Mouse (Mus musculus) forebrain, embryonic 10.5 days (tissue): Measurements from ENCODE around the gene Gtsf1l. TPM values are rescaled to one million over a fixed set of nuclear protein-coding genes. Genes with fewer than 3 reads are reported as not detected.

Experiments
- DNase-seq: peaks from one replicate; pipeline ENCODE4 v3.0.0-alpha.2; 2017; ENCODE audit warnings: low spot score; ENCODE audit errors: extremely low spot score
- H3K27ac ChIP-seq: fragments of 300-500 bp; sonication (generic); 2 replicates; pipeline ENCODE4 v1.5.1; 2016; ENCODE audit warnings: mild to moderate bottlenecking
- H3K27me3 ChIP-seq: fragments of 300-500 bp; sonication (generic); 2 replicates; pipeline ENCODE4 v1.6.1; 2016; ENCODE audit warnings: mild to moderate bottlenecking; ENCODE audit not compliant: poor library complexity, severe bottlenecking
- H3K36me3 ChIP-seq: fragments of 300-500 bp; sonication (generic); replicated peaks from 2 replicates; pipeline ENCODE4 v1.6.1; 2016; ENCODE audit warnings: mild to moderate bottlenecking, moderate library complexity
- H3K4me1 ChIP-seq: fragments of 300-500 bp; sonication (generic); 2 replicates; pipeline ENCODE4 v1.6.1; 2016
- H3K4me3 ChIP-seq: fragments of 300-500 bp; sonication (generic); 2 replicates; pipeline ENCODE4 v1.5.1; 2016; ENCODE audit warnings: mild to moderate bottlenecking, moderate library complexity
- H3K9me3 ChIP-seq: fragments of 300-500 bp; sonication (generic); 2 replicates; pipeline ENCODE4 v1.6.1; 2016; ENCODE audit warnings: mild to moderate bottlenecking, moderate library complexity
- WGBS: fragments of 180-500 bp; shearing (Covaris S2); methylation state at CpG from one replicate; pipeline ENCODE4 v1.1.7; 2016; 5-methylcytosine and 5-hydroxymethylcytosine counted together
- polyA plus RNA-seq: library from polyadenylated mRNA; unstranded; fragments of >200 nt; fragmentation: Nextera tagmentation; extraction: Ambion mirVana; gene quantifications from 2 replicates; pipeline ENCODE4 v1.2.1, GENCODE M21; 2016

Gtsf1l gene
- polyA plus RNA-seq, 1 experiment from 2014 or later, result not detected

- WGBS, result 84% methylated on average over 13 of the region's 13 CpGs
- Histone ChIP-seq H3K4me1 (peaks cover 63% of the 10 kb centered on the region), H3K9me3 (no peaks in the 10 kb centered on the region), H3K27ac (0 out of 2 replicates have a peak overlapping the region, but pooled peaks have one; percentile 16), H3K36me3 (no peaks in the 10 kb centered on the region), H3K4me3 (no peak overlapping the region), H3K27me3 (peaks cover 16% of the 10 kb centered on the region)
- no peak for DNase-seq
Measured at GRCm38 (mm10) chr2:163104086-163104770, 16.6 kb upstream of the Gtsf1l start.

DNA sequence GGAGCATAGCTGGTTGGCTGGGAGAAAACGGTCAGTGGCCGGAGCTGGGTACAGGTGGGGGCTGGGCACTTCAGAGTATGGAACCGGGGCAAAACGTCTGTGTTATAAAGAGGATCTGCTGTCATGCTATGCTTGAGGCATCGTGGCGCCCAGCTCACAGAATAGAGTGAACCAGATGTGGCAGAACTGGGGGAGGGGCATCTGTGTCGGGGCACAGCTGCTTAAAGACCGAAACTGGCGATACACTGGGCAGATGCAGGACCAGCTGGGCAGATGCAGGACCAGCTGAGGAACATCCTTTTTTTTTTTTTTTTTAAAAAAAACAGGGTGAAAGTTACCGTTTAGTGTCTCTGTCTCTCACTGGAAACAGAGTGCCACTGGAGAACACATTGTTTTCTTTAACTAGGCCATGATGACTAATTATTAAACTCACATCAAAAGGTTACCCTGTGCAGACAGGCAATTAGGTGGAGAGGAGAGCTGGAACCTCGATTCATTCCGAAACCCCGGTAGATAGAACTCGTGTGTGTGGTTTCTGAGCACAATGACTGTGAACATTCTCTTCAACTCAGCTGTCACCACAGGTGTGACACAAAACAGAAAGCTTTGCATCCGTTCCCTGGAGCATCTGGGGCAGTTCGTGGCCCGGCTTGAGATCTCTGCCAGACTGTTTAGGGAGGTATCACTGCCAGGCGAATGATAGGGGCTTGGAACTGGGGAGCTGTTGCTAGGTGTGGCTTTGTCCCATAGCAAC lies 15.4 kb upstream of the Gtsf1l start:
- DNase-seq, result no peak
- Histone ChIP-seq H3K27me3 (peaks cover 16% of the 10 kb centered on the region), H3K36me3 (no peaks in the 10 kb centered on the region), H3K4me1 (peaks cover 54% of the 10 kb centered on the region), H3K4me3 (no peak overlapping the region), H3K9me3 (no peaks in the 10 kb centered on the region), H3K27ac (0 out of 2 replicates have a peak overlapping the region, but pooled peaks have one; percentile 25)
- WGBS, result 78% methylated on average over 18 of the region's 18 CpGs

DNA sequence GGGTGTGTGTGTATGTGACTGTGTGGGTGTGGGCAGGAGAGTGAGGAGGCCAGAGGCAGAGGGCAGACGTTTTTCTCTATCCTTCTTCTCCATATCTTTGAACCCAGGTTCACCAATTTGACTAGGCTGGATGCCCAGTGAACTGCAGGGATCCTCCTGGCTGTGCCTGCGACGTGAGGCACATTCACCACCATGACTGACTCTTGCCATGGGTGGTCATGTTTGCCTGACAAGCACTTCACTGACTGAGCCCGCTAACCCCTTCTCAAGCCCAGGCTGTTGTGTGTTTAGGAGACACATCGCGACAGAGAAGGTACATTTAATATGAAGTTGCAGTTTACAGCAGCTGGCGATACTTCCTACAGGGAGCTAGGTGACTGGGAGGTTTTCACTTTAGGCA lies 14.6 kb upstream of the Gtsf1l start:
- no peak overlapping the region for H3K4me3 ChIP-seq
- H3K4me1 ChIP-seq, result peaks cover 49% of the 10 kb centered on the region
- H3K9me3 ChIP-seq, result no peaks in the 10 kb centered on the region
- no peak for DNase-seq
- H3K27ac ChIP-seq, result peak overlapping the region; percentile 40
- peaks cover 16% of the 10 kb centered on the region for H3K27me3 ChIP-seq
- WGBS, result 78% methylated on average over 7 of the region's 7 CpGs
- H3K36me3 ChIP-seq, result no peaks in the 10 kb centered on the region

DNA sequence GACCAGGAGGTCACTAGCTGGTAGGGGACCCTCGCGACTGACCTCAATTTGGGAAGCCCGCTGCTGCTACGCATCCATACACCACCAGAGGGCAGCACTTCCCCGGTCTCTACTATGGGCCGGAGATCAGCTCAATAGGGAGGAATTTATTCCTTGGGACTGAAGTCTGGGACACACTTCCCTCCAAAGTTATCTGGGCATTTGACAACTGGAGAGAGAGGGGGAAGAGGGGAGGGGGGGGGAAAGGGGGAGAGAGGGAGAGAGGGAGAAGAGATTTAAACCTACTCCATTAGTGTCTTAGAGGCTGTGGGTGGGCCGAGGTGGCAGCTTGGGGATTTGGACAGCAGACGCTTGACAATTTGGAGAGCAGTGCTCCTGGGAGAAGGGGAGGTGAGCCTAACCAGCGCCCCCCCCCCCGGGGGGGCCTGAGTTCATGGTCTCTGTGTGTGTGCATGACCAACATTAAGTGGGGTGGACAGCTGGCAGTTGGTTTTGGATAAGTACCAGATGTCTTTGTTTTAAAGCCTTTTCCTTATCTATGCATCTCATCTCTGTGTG lies 14.1 kb upstream of the Gtsf1l start:
- peaks cover 49% of the 10 kb centered on the region for H3K4me1 ChIP-seq
- no peak overlapping the region for H3K4me3 ChIP-seq
- H3K27me3 ChIP-seq, result peaks cover 16% of the 10 kb centered on the region
- no peaks in the 10 kb centered on the region for H3K9me3 ChIP-seq
- peak; percentile 84 for DNase-seq
- WGBS, result 7% methylated on average over 10 of the region's 10 CpGs
- H3K36me3 ChIP-seq, result no peaks in the 10 kb centered on the region
- peak overlapping the region; percentile 40 for H3K27ac ChIP-seq

- Histone ChIP-seq H3K27ac (no peak overlapping the region), H3K27me3 (peaks cover 16% of the 10 kb centered on the region), H3K4me3 (no peak overlapping the region), H3K9me3 (no peaks in the 10 kb centered on the region), H3K4me1 (peaks cover 49% of the 10 kb centered on the region), H3K36me3 (no peaks in the 10 kb centered on the region)
- no peak for DNase-seq
- WGBS, result 76% methylated on average over 5 of the region's 5 CpGs
Measured at GRCm38 (mm10) chr2:163100551-163100950, 12.9 kb upstream of the Gtsf1l start.

DNA sequence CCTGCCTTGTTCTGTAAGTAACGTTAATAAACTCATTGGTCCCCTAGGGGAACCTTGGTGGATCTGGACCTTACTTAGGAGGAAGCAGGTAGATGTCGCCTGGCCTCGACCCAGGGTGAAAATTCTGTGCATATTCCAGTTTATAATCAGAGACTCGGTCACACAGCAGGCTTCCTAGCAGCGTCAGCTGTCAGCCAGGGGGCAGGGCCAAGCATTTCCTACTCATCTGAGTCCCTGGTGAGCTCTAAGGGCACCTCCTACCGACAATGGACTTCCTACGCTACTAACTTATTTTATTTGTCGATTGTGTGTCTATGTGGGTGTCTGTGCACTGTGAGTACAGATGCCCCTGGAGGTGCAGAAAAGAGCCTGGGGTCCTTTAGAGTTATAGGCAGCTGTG lies 12.3 kb upstream of the Gtsf1l start:
- Histone ChIP-seq H3K36me3 (no peaks in the 10 kb centered on the region), H3K9me3 (no peaks in the 10 kb centered on the region), H3K4me1 (peaks cover 53% of the 10 kb centered on the region), H3K4me3 (no peak overlapping the region), H3K27ac (no peak overlapping the region), H3K27me3 (peaks cover 16% of the 10 kb centered on the region)
- WGBS, result 58% methylated on average over 8 of the region's 8 CpGs
- DNase-seq, result no peak

DNA sequence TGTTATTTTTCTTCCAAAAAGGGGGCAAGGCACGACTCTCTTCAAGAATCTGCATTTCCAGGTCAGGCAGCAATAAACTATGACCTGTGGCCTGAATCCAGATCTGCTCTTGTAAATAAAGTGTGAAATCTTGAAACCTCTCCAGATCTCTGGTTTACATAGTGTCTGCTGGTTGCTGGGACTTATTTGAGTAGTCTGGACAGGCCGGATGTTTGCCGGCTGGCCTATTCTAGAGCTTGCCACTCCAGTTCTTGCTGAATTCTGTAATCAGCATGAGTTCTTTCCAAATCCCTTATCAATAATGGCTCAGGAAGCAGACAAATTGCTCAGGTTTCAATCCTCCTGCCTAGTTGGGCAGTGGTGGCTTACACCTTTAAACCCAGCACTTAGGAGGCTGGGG lies 8.1 kb upstream of the Gtsf1l start:
- Histone ChIP-seq H3K27ac (no peak overlapping the region), H3K4me1 (peaks cover 17% of the 10 kb centered on the region), H3K27me3 (peaks cover 11% of the 10 kb centered on the region), H3K4me3 (no peak overlapping the region), H3K9me3 (no peaks in the 10 kb centered on the region), H3K36me3 (no peaks in the 10 kb centered on the region)
- DNase-seq, result no peak
- 80% methylated on average over 3 of the region's 3 CpGs for WGBS

GRCm38 (mm10) chr2:163094909-163095308 lies 7.3 kb upstream of the Gtsf1l start:
- no peak overlapping the region for H3K4me3 ChIP-seq
- WGBS, result 89% methylated on average over 10 of the region's 10 CpGs

GRCm38 (mm10) chr2:163089475-163090123 lies 1.9 kb upstream of the Gtsf1l start:
- no peak overlapping the region for H3K27ac ChIP-seq
- peaks cover 12% of the 10 kb centered on the region for H3K36me3 ChIP-seq
- no peaks in the 10 kb centered on the region for H3K27me3 ChIP-seq
- no peaks in the 10 kb centered on the region for H3K9me3 ChIP-seq
- WGBS, result 72% methylated on average over 5 of the region's 5 CpGs
- no peak overlapping the region for H3K4me3 ChIP-seq
- H3K4me1 ChIP-seq, result no peaks in the 10 kb centered on the region
- no peak for DNase-seq

More at GRCm38 (mm10) chr2:163094909-163095308, 7.3 kb upstream of the Gtsf1l start:
- H3K9me3 ChIP-seq, result no peaks in the 10 kb centered on the region
- H3K27ac ChIP-seq, result no peak overlapping the region
- H3K4me1 ChIP-seq, result peaks cover 10% of the 10 kb centered on the region
- H3K36me3 ChIP-seq, result no peaks in the 10 kb centered on the region
- DNase-seq, result no peak
- H3K27me3 ChIP-seq, result peaks cover 4% of the 10 kb centered on the region

DNA sequence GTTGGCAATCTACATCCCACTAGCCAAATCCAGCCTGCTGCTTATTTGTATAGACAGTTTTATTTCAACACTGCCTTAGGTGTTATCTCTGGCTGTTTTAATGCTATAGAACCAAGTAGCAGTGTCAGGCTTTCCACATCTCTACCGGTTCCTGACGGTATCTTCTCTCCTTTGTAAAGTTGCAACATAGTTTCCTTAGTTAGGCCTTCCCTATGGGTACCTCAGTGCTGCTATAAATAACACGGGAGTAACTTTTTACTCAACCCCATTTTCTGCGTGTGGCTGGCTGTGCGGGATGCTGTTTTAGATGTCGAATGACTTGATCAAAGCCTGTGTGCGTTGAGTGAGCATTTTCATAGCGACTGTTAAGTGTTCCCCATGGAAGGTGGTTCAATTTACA lies 1.1 kb downstream of the Gtsf1l start:
- no peak for DNase-seq
- Histone ChIP-seq H3K4me3 (no peak overlapping the region), H3K9me3 (no peaks in the 10 kb centered on the region), H3K27me3 (no peaks in the 10 kb centered on the region), H3K27ac (no peak overlapping the region), H3K36me3 (peaks cover 38% of the 10 kb centered on the region), H3K4me1 (no peaks in the 10 kb centered on the region)
- 91% methylated on average over 8 of the region's 8 CpGs for WGBS

DNA sequence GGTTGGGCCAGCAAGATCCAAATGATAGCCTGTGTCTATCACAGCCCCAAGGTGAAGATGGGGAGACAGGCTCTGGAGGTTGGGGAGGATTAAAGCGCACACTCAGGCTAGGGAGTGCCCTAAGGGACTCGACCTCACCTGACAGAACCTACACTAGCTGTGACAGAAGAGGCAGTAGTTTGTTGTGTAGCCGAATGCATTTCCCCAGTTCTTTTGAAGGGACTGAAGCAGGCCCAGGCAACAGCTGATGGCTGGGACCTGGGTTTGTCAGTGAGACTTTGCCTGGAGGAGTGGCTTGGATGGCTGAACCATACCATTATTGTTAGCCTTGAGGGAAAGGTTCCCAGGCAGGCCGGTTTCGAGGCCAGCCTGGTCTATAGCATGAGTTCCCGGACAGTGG lies 2.6 kb downstream of the Gtsf1l start:
- Histone ChIP-seq H3K4me1 (no peaks in the 10 kb centered on the region), H3K27ac (no peak overlapping the region), H3K9me3 (no peaks in the 10 kb centered on the region), H3K36me3 (peaks cover 51% of the 10 kb centered on the region), H3K4me3 (no peak overlapping the region), H3K27me3 (no peaks in the 10 kb centered on the region)
- whole genome bisulfite sequencing, result 87% methylated on average over 6 of the region's 6 CpGs
- DNase-seq, result no peak

DNA sequence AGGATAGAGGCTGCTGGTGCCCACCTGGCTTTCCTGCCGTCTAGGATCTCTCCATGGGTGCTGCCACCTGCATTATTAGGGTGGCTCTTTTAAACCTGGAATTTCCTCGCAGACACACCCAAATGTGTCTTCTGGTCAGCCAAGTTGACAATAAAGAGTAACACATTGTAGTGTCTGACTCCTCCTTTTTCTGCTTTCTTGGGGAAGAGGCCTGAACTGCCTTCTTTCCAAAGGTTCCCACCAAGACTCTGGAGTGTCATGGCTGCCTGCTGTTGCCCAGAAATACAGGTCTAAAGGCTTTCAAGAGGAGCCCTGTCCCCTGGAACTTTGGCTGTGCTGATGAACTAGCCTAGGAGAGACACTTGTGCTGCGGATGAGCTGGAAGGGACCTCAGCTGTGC lies 3.1 kb downstream of the Gtsf1l start:
- Histone ChIP-seq H3K9me3 (no peaks in the 10 kb centered on the region), H3K4me3 (no peak overlapping the region), H3K27ac (no peak overlapping the region), H3K27me3 (no peaks in the 10 kb centered on the region), H3K36me3 (peaks cover 55% of the 10 kb centered on the region), H3K4me1 (no peaks in the 10 kb centered on the region)
- DNase-seq, result no peak
- WGBS, result 93% methylated on average over 3 of the region's 3 CpGs
